Mouse (Mus musculus): ENCODE measurements around the gene Kcnab2. TPM values are rescaled to one million over a fixed set of nuclear protein-coding genes. Genes with fewer than 3 reads are reported as not detected.
A peak's percentile ranks its signal among the peaks of the same experiment; 100 is the strongest.

Kcnab2 gene
- polyA plus RNA-seq, 1 experiment: 34.6 TPM

- DNase-seq (ENCODE audit: low read depth in 1 of 2, low spot score in 2 of 2): no peak
- 91% methylated on average over 8 of the region's 8 CpGs for WGBS
- Histone ChIP-seq H3K4me1 (ENCODE audit: control insufficient read depth, insufficient read depth, insufficient read length) (no peaks in the 10 kb centered on the region), H3K27ac (ENCODE audit: insufficient read depth, low read length) (no peak overlapping the region), H3K4me3 (ENCODE audit: extremely low read depth, insufficient read depth, insufficient read length) (no peak overlapping the region), H3K27me3 (ENCODE audit: control insufficient read depth, insufficient read depth, low read length) (no peaks in the 10 kb centered on the region), H3K36me3 (ENCODE audit: control insufficient read depth, insufficient read depth, low read length) (peaks cover 10% of the 10 kb centered on the region)
- TF ChIP-seq CTCF (IDR thresholded peaks at IDR 0.05; ENCODE audit: extremely low read depth, insufficient read depth, insufficient read length, insufficient replicate concordance) (no peak), POLR2A (IDR thresholded peaks at IDR 0.05; ENCODE audit: low read depth, low read length) (no peak)
Observed at GRCm38 (mm10) chr4:152406531-152406930, 71.1 kb downstream of the Kcnab2 start.

DNA sequence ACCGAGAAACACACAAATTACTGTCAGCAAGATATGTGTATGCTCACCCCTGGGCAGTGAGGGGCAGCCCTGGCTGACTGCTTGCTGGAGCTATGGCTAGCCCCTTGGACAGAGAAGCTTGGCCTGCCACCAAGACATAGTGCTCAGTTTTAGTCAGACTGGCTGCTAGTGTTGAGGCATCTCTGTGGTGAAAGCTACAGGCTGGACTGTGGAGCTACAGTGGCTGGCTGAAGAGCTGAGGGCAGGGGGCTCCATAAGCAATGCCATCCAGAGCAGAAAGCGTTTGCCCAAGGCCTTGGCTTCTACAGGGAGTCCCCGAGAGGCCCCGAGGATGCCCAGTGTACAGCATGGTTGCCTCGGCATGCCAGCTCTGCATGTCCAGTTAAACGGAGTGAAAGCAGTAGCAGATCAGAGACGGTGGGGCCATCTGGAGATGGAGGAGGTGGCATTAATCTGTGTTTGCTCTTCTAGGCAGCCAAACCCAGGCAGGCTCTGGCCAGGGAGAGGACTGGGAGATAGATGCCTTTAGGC, 71.9 kb downstream of the Kcnab2 start:
- H3K27ac ChIP-seq (ENCODE audit: insufficient read depth, low read length): no peak overlapping the region
- TF ChIP-seq POLR2A (IDR thresholded peaks at IDR 0.05; ENCODE audit: low read depth, low read length): no peak
- no peak for TF ChIP-seq CTCF (IDR thresholded peaks at IDR 0.05; ENCODE audit: extremely low read depth, insufficient read depth, insufficient read length, insufficient replicate concordance)
- no peak for DNase-seq (ENCODE audit: low read depth in 1 of 2, low spot score in 2 of 2)
- no peak overlapping the region for H3K4me3 ChIP-seq (ENCODE audit: extremely low read depth, insufficient read depth, insufficient read length)
- peaks cover 10% of the 10 kb centered on the region for H3K36me3 ChIP-seq (ENCODE audit: control insufficient read depth, insufficient read depth, low read length)
- H3K4me1 ChIP-seq (ENCODE audit: control insufficient read depth, insufficient read depth, insufficient read length): no peaks in the 10 kb centered on the region
- WGBS: 93% methylated on average over 7 of the region's 7 CpGs
- no peaks in the 10 kb centered on the region for H3K27me3 ChIP-seq (ENCODE audit: control insufficient read depth, insufficient read depth, low read length)

DNA sequence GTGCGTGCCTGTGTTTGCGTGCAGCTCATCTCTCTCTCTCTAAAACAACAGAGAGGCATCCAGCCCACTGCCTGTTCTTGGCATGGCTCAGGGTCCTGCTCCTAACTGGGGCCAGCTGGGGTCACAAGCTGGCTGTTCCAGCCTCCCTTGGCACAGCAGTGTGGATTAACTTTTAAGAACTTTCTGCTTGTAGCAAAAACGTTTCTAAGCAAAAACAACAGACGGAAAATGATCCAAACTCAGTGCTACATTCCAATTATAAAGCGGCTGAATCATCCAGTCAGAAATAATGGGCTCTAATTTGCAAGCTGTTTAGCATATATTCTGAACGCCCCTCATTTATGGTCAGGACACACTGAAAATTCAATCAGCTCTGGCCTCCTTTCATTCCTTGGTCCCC, 72.5 kb downstream of the Kcnab2 start:
- Histone ChIP-seq H3K4me1 (ENCODE audit: control insufficient read depth, insufficient read depth, insufficient read length) (no peaks in the 10 kb centered on the region), H3K27ac (ENCODE audit: insufficient read depth, low read length) (no peak overlapping the region), H3K36me3 (ENCODE audit: control insufficient read depth, insufficient read depth, low read length) (peaks cover 12% of the 10 kb centered on the region), H3K4me3 (ENCODE audit: extremely low read depth, insufficient read depth, insufficient read length) (no peak overlapping the region), H3K27me3 (ENCODE audit: control insufficient read depth, insufficient read depth, low read length) (no peaks in the 10 kb centered on the region)
- 85% methylated on average over 6 of the region's 6 CpGs for WGBS
- DNase-seq (ENCODE audit: low read depth in 1 of 2, low spot score in 2 of 2): no peak
- TF ChIP-seq POLR2A (IDR thresholded peaks at IDR 0.05; ENCODE audit: low read depth, low read length): no peak
- TF ChIP-seq CTCF (IDR thresholded peaks at IDR 0.05; ENCODE audit: extremely low read depth, insufficient read depth, insufficient read length, insufficient replicate concordance): no peak

DNA sequence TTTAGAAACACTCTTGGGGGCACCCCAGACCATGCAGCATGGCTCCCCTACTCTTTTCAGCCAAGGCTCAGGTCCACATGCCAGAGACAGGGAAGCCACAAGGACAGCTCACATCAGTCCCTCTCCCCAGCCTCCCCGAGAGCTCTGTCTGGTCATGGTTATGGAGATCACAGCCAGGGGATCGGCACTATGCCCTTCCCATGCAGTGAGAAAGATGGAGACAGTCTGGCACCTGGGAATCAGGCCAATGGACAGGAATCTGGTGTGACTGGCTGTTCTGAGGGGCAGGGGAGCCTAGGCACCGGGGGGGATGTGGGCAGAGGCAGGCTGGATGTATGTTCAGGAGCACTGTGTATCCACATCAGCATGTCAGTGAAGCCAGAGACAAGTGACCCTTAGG, 78.7 kb downstream of the Kcnab2 start:
- Histone ChIP-seq H3K27ac (ENCODE audit: insufficient read depth, low read length) (no peak overlapping the region), H3K27me3 (ENCODE audit: control insufficient read depth, insufficient read depth, low read length) (no peaks in the 10 kb centered on the region), H3K36me3 (ENCODE audit: control insufficient read depth, insufficient read depth, low read length) (peaks cover 17% of the 10 kb centered on the region), H3K4me1 (ENCODE audit: control insufficient read depth, insufficient read depth, insufficient read length) (no peaks in the 10 kb centered on the region), H3K4me3 (ENCODE audit: extremely low read depth, insufficient read depth, insufficient read length) (no peak overlapping the region)
- 95% methylated on average over 3 of the region's 3 CpGs for WGBS
- DNase-seq (ENCODE audit: low read depth in 1 of 2, low spot score in 2 of 2): no peak
- no peak for TF ChIP-seq POLR2A (IDR thresholded peaks at IDR 0.05; ENCODE audit: low read depth, low read length)
- TF ChIP-seq CTCF (IDR thresholded peaks at IDR 0.05; ENCODE audit: extremely low read depth, insufficient read depth, insufficient read length, insufficient replicate concordance): no peak

DNA sequence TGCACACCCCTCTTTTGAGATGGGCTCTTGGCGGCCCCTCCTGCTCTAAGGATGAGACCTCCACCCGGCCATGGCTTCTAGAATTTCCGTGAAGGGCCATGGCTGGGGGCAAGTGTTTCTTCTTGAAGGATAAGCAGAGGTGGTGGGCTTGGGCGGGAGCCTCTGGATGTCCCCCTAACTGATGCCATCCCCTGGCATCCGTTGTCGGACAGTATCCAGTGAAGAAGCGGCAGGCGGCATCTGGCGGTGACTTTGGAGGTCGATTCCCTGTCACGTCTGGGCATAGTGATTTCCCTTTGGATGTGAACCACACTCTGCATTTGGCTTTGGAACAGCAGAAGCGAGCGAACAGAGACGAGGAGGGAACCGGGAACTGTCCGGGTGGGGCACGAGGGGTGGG, 85.0 kb downstream of the Kcnab2 start:
- 94% methylated on average over 17 of the region's 17 CpGs for WGBS
- TF ChIP-seq POLR2A (IDR thresholded peaks at IDR 0.05; ENCODE audit: low read depth, low read length): no peak
- no peak for TF ChIP-seq CTCF (IDR thresholded peaks at IDR 0.05; ENCODE audit: extremely low read depth, insufficient read depth, insufficient read length, insufficient replicate concordance)
- Histone ChIP-seq H3K4me3 (ENCODE audit: extremely low read depth, insufficient read depth, insufficient read length) (no peak overlapping the region), H3K27ac (ENCODE audit: insufficient read depth, low read length) (no peak overlapping the region), H3K27me3 (ENCODE audit: control insufficient read depth, insufficient read depth, low read length) (no peaks in the 10 kb centered on the region), H3K36me3 (ENCODE audit: control insufficient read depth, insufficient read depth, low read length) (peaks cover 21% of the 10 kb centered on the region), H3K4me1 (ENCODE audit: control insufficient read depth, insufficient read depth, insufficient read length) (no peaks in the 10 kb centered on the region)
- DNase-seq (ENCODE audit: low read depth in 1 of 2, low spot score in 2 of 2): no peak

DNA sequence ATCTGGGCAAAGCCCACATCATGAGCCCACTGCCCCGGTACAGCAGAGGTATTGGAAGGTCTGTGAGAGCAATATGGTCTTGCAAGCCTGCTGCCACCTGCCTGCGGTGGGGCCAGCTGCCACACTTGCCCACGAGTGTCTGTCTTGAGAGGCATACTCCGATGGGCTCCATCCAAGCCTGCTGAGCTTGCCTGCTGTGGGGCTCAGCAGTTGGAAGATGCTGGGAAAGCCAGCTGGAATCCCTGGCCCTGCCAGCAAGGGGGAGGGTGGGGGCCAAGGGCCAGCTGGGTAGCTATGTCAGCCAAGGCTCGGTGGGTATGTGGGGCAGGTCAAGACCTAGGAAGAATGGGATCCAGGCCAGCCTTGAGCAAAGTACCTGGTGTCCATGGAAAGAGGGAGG, 85.5 kb downstream of the Kcnab2 start:
- Histone ChIP-seq H3K27ac (ENCODE audit: insufficient read depth, low read length) (no peak overlapping the region), H3K27me3 (ENCODE audit: control insufficient read depth, insufficient read depth, low read length) (no peaks in the 10 kb centered on the region), H3K4me1 (ENCODE audit: control insufficient read depth, insufficient read depth, insufficient read length) (no peaks in the 10 kb centered on the region), H3K36me3 (ENCODE audit: control insufficient read depth, insufficient read depth, low read length) (peaks cover 20% of the 10 kb centered on the region), H3K4me3 (ENCODE audit: extremely low read depth, insufficient read depth, insufficient read length) (no peak overlapping the region)
- 89% methylated on average over 5 of the region's 5 CpGs for WGBS
- DNase-seq (ENCODE audit: low read depth in 1 of 2, low spot score in 2 of 2): no peak
- TF ChIP-seq CTCF (IDR thresholded peaks at IDR 0.05; ENCODE audit: extremely low read depth, insufficient read depth, insufficient read length, insufficient replicate concordance) (no peak), POLR2A (IDR thresholded peaks at IDR 0.05; ENCODE audit: low read depth, low read length) (no peak)

GRCm38 (mm10) chr4:152385644-152386043, 92.0 kb downstream of the Kcnab2 start:
- Histone ChIP-seq H3K27me3 (ENCODE audit: control insufficient read depth, insufficient read depth, low read length) (no peaks in the 10 kb centered on the region), H3K4me1 (ENCODE audit: control insufficient read depth, insufficient read depth, insufficient read length) (no peaks in the 10 kb centered on the region), H3K36me3 (ENCODE audit: control insufficient read depth, insufficient read depth, low read length) (no peaks in the 10 kb centered on the region), H3K4me3 (ENCODE audit: extremely low read depth, insufficient read depth, insufficient read length) (no peak overlapping the region), H3K27ac (ENCODE audit: insufficient read depth, low read length) (no peak overlapping the region)
- WGBS: 45% methylated on average over 16 of the region's 16 CpGs
- peak in 1 of 2 experiments; percentile 12 for DNase-seq (ENCODE audit: low read depth in 1 of 2, low spot score in 2 of 2)
- TF ChIP-seq POLR2A (IDR thresholded peaks at IDR 0.05; ENCODE audit: low read depth, low read length): no peak
- TF ChIP-seq CTCF (IDR thresholded peaks at IDR 0.05; ENCODE audit: extremely low read depth, insufficient read depth, insufficient read length, insufficient replicate concordance): peak; percentile 32; the same call in 1 of the 2 replicates

Data from spleen, adult 2 months (tissue).